Mouse (Mus musculus) heart, embryonic 13.5 days (tissue): ENCODE measurements at regions not wholly inside any gene's neighbourhood (a gene's known extent, or its start where the extent isn't known, plus 50 kb on each side); places are given as distances from the start of the nearest gene placed in this dataset.

Experiments
- ATAC-seq: fragments of 200-750 bp; cut with Nextera tagmentation; 2 replicates; pipeline ENCODE4 v1.8.0; 2017; ENCODE audit warnings: moderate TSS enrichment; ENCODE audit not compliant: insufficient number of reproducible peaks, low FRiP score, low TSS enrichment; ENCODE audit errors: extremely low read depth
- H3K27ac ChIP-seq: fragments of 300-500 bp; sonication (generic); replicated peaks from 2 replicates; pipeline ENCODE4 v1.5.1; 2015; ENCODE audit warnings: moderate library complexity, mild to moderate bottlenecking, inconsistent platforms
- H3K27me3 ChIP-seq: fragments of 300-500 bp; sonication (generic); replicated peaks from 2 replicates; pipeline ENCODE4 v1.6.1; 2015; ENCODE audit warnings: mild to moderate bottlenecking, inconsistent platforms
- H3K36me3 ChIP-seq: fragments of 300-500 bp; sonication (generic); 2 replicates; pipeline ENCODE4 v1.6.1; 2015; ENCODE audit warnings: mild to moderate bottlenecking, inconsistent platforms
- H3K4me1 ChIP-seq: fragments of 300-500 bp; sonication (generic); 2 replicates; pipeline ENCODE4 v1.6.1; 2015; ENCODE audit warnings: inconsistent platforms
- H3K4me2 ChIP-seq: fragments of 300-500 bp; sonication (generic); 2 replicates; pipeline ENCODE4 v1.6.1; 2015; ENCODE audit warnings: inconsistent platforms, mild to moderate bottlenecking, moderate library complexity
- H3K4me3 ChIP-seq: fragments of 300-500 bp; sonication (generic); 2 replicates; pipeline ENCODE4 v1.5.1; 2015; ENCODE audit warnings: moderate library complexity, mild to moderate bottlenecking, inconsistent platforms
- H3K9ac ChIP-seq: fragments of 300-500 bp; sonication (generic); 2 replicates; pipeline ENCODE4 v1.6.1; 2015; ENCODE audit warnings: inconsistent platforms, mild to moderate bottlenecking, moderate library complexity
- H3K9me3 ChIP-seq: fragments of 300-500 bp; sonication (generic); 2 replicates; pipeline ENCODE4 v1.6.1; 2016; ENCODE audit warnings: inconsistent platforms
- WGBS: fragments of 180-500 bp; shearing (Covaris S2); methylation state at CpG from one replicate; pipeline ENCODE4 v1.1.7; 2015; ENCODE audit warnings: mixed read lengths; 5-methylcytosine and 5-hydroxymethylcytosine counted together

- Histone ChIP-seq H3K36me3 (no peaks in the 10 kb centered on the region), H3K9ac (no peak overlapping the region), H3K4me3 (no peak overlapping the region), H3K9me3 (no peaks in the 10 kb centered on the region), H3K27ac (no peak overlapping the region), H3K4me2 (no peak overlapping the region), H3K27me3 (peaks cover 6% of the 10 kb centered on the region; the same call in 1 of the 2 replicates), H3K4me1 (no peaks in the 10 kb centered on the region)
- WGBS = 84% methylated on average over 3 of the region's 3 CpGs
- ATAC-seq = no peak
Measured at GRCm38 (mm10) chr13:72809226-72809625, 180.6 kb downstream of the Irx2 start.

DNA sequence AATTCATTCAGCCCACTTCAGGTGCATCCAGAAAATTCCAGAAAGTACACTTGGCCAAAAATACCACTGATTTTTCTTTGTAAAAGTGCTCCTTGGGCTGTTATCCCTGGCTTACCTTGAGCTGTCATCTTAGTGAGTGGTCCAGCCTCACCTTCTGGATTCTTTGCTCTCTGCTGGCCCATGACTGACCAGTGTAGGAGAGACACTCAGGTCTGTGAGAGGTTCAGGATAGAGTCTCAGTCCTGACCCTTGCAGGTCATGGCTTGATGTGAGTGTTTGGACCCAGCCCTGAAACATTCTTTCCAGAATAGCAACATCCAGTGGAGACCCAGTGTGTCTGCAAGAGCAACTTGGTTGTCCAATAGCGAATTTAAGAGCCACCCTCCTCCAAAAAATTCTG is 182.0 kb downstream of the Irx2 start:
- 56% methylated on average over 1 of the region's 1 CpGs for WGBS
- no peak overlapping the region for H3K27ac ChIP-seq

DNA sequence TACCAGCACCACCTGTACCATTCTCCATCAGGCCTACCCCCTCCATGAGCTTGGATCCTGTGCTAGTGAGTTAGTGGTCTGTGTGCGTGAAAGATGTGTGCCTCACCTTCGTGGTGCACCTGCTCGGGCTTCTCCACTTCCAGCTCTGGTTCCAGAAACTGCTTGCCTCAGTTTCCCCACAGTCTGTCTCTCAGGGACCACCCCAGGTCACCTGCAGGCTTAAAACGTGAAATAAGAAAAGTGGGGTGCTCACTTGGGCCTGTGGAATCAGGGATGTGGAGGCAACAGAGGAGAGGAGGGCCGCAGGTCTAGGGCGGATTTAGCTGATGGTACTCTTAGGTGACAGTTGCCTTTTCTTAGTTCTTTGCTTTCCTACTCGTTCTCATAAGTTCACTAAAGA is 186.0 kb downstream of the Irx2 start:
- WGBS = 51% methylated on average over 7 of the region's 7 CpGs
- Histone ChIP-seq H3K4me2 (no peak overlapping the region), H3K4me1 (peaks cover 9% of the 10 kb centered on the region), H3K27me3 (peaks cover 49% of the 10 kb centered on the region), H3K9me3 (no peaks in the 10 kb centered on the region), H3K4me3 (no peak overlapping the region), H3K36me3 (no peaks in the 10 kb centered on the region), H3K9ac (no peak overlapping the region), H3K27ac (no peak overlapping the region)
- ATAC-seq = no peak

More for the DNA sequence above, 182.0 kb downstream of the Irx2 start:
- H3K9me3 ChIP-seq = no peaks in the 10 kb centered on the region
- H3K4me1 ChIP-seq = no peaks in the 10 kb centered on the region
- H3K27me3 ChIP-seq = peaks cover 19% of the 10 kb centered on the region
- no peak overlapping the region for H3K9ac ChIP-seq
- H3K36me3 ChIP-seq = no peaks in the 10 kb centered on the region
- H3K4me3 ChIP-seq = no peak overlapping the region
- H3K4me2 ChIP-seq = no peak overlapping the region
- ATAC-seq = no peak

DNA sequence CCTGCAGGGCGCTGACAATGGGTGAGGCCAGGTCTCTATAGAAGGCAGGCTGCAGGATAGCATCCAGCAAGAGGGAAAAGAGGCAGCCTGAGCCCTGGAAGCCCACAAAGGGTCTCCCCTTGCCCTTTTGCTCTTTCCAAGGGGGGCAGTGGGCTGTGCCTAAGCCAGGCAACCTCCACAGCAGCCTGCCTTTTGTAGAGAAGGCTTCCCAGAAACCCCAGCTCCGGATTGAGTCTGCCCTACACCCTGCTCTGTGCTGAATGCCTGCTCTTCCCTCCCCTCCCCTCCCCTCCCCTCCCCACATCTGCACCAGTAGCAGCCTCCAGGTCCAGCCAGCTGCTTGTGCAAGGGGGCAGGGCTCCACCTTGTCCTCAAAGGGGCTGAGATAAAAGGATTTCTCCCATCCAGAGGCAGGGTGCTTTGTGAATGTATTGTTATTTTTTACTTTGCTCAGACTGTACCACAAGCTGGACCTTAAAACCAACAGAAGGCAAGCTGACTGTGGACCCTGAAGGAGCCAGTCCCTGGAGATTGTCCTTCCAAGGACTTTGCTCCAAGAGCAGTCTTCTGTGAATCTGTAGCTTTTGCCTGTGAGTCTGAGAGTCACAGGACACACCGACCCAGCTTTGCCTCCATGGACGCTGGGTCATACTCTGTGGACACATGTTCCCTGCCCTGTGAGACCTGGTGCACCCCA is 186.8 kb downstream of the Irx2 start:
- Histone ChIP-seq H3K4me2 (peak overlapping the region; percentile 56; the same call in 1 of the 2 replicates), H3K4me1 (peaks cover 9% of the 10 kb centered on the region), H3K27me3 (peaks cover 50% of the 10 kb centered on the region), H3K4me3 (no peak overlapping the region), H3K9me3 (no peaks in the 10 kb centered on the region), H3K36me3 (no peaks in the 10 kb centered on the region), H3K27ac (no peak overlapping the region), H3K9ac (no peak overlapping the region)
- 15% methylated on average over 3 of the region's 4 CpGs for WGBS
- no peak; the same call in 1 of the 2 replicates for ATAC-seq

- Histone ChIP-seq H3K4me1 (peaks cover 9% of the 10 kb centered on the region), H3K9ac (0 out of 2 replicates have a peak overlapping the region, but pooled peaks have one; percentile 30), H3K36me3 (no peaks in the 10 kb centered on the region), H3K4me3 (peak overlapping the region; percentile 23), H3K27ac (no peak overlapping the region), H3K4me2 (peak overlapping the region; percentile 56), H3K27me3 (peaks cover 52% of the 10 kb centered on the region), H3K9me3 (no peaks in the 10 kb centered on the region)
- WGBS = 11% methylated on average over 18 of the region's 18 CpGs
- no peak for ATAC-seq
Measured at GRCm38 (mm10) chr13:72815933-72816553, 187.4 kb downstream of the Irx2 start.

DNA sequence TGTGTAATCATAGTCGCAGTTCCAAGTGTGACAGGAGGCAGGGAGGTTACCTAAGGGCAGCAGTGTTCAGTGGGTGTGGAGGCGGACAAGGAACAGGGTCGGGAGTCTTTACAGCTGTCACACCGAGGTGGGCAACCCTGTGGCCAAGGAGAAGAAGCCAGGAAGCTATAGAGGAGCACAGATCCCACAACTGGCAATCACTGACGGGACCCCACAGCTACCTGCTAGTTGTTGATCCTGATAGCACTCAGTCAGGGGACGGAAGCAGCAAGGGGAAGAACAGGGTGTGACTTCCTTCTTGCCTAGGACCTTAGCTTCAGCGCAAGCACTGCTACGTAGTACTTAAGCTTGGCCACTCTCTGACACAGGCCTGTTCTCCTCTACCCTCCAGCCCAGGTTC is 188.2 kb downstream of the Irx2 start:
- 15% methylated on average over 8 of the region's 8 CpGs for WGBS
- Histone ChIP-seq H3K9ac (no peak overlapping the region), H3K27me3 (peaks cover 52% of the 10 kb centered on the region), H3K36me3 (no peaks in the 10 kb centered on the region), H3K4me3 (peak overlapping the region; percentile 23), H3K4me1 (peaks cover 9% of the 10 kb centered on the region), H3K27ac (no peak overlapping the region), H3K9me3 (no peaks in the 10 kb centered on the region), H3K4me2 (peak overlapping the region; percentile 56)
- ATAC-seq = no peak

DNA sequence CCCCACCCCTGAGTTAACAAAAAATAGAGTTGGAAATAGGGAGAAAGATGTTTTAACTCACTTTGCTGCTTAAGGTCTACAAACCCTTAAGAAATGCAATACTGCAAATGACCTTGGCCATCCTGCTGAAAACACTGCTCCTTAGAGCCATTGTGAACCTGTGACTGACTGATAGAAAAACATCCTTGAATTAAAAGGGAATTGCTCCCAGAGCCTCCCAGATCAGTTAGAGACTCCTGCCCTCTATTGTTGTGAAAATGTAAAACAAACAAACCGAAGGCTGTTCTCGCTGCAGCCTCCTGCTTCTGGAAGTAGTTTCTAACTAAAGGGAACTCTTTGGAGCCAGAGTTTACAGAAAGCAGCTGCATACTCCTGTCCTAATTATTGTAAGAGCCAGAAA is 188.9 kb downstream of the Irx2 start:
- H3K27me3 ChIP-seq = peaks cover 52% of the 10 kb centered on the region
- H3K4me1 ChIP-seq = peaks cover 9% of the 10 kb centered on the region
- no peak overlapping the region for H3K4me3 ChIP-seq
- no peaks in the 10 kb centered on the region for H3K9me3 ChIP-seq
- WGBS = 28% methylated on average over 2 of the region's 2 CpGs
- H3K4me2 ChIP-seq = no peak overlapping the region
- H3K27ac ChIP-seq = no peak overlapping the region
- no peaks in the 10 kb centered on the region for H3K36me3 ChIP-seq
- no peak overlapping the region for H3K9ac ChIP-seq
- no peak for ATAC-seq

GRCm38 (mm10) chr13:72817930-72818329 is 189.3 kb downstream of the Irx2 start:
- Histone ChIP-seq H3K9me3 (no peaks in the 10 kb centered on the region), H3K36me3 (no peaks in the 10 kb centered on the region), H3K4me1 (peaks cover 9% of the 10 kb centered on the region), H3K27ac (no peak overlapping the region), H3K4me2 (no peak overlapping the region), H3K9ac (no peak overlapping the region), H3K4me3 (no peak overlapping the region), H3K27me3 (peaks cover 52% of the 10 kb centered on the region)
- 13% methylated on average over 6 of the region's 6 CpGs for WGBS
- ATAC-seq = no peak

DNA sequence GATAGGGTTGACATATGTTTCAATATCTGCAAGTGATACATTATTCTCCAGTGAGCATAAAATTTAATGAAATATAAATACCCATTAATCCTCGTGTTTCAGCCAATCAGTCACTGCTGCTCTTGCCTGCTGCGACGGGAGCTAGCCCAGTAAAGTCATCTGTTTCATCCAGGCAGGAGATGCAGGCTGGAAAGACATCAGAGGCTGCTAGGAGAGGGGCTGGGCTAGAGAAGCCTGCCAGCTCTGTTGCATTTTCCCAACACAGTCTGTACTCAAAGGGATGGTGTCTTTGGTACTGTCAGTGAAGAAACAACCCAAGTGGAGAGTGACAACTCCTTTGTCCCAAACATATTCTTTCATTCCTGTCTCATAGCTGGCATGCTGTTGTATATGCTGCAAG is 198.0 kb downstream of the Irx2 start:
- 49% methylated on average over 3 of the region's 3 CpGs for WGBS
- Histone ChIP-seq H3K9me3 (no peaks in the 10 kb centered on the region), H3K36me3 (no peaks in the 10 kb centered on the region), H3K27me3 (peaks cover 10% of the 10 kb centered on the region), H3K9ac (no peak overlapping the region), H3K4me2 (no peak overlapping the region), H3K4me1 (no peaks in the 10 kb centered on the region), H3K27ac (no peak overlapping the region), H3K4me3 (no peak overlapping the region)
- ATAC-seq = no peak

DNA sequence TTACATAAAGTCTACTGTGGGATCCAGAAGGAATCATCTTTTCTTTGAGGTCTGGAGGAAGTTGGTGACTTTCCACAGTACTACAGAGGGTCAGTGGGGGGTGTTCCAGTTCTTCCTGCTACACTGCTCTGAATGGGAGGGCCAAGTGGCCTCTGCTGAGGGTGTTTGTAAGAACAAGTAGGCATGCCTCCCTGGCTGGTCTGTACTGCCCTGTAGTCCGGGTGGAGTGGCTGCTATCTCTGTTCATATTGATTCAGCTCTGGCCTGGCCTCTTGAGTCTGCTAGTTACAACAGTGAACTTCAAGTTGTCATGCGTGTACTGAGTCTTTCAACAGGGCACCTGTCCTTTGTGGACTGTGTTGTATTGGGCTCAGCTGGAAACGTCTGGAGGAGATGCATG is 200.7 kb downstream of the Irx2 start:
- Histone ChIP-seq H3K27ac (no peak overlapping the region), H3K4me2 (no peak overlapping the region), H3K27me3 (peaks cover 10% of the 10 kb centered on the region), H3K36me3 (no peaks in the 10 kb centered on the region), H3K9me3 (no peaks in the 10 kb centered on the region), H3K4me3 (no peak overlapping the region), H3K9ac (no peak overlapping the region), H3K4me1 (no peaks in the 10 kb centered on the region)
- 50% methylated on average over 3 of the region's 3 CpGs for WGBS
- no peak for ATAC-seq

- no peaks in the 10 kb centered on the region; the same call in 1 of the 2 replicates for H3K27me3 ChIP-seq
- no peak overlapping the region for H3K4me3 ChIP-seq
- no peaks in the 10 kb centered on the region for H3K36me3 ChIP-seq
- H3K4me2 ChIP-seq = no peak overlapping the region
- H3K9ac ChIP-seq = no peak overlapping the region
- no peaks in the 10 kb centered on the region for H3K4me1 ChIP-seq
- no peak overlapping the region for H3K27ac ChIP-seq
- WGBS = 58% methylated on average over 2 of the region's 2 CpGs
- H3K9me3 ChIP-seq = no peaks in the 10 kb centered on the region
- ATAC-seq = no peak
Measured at GRCm38 (mm10) chr13:72833326-72833725, 204.7 kb downstream of the Irx2 start.

DNA sequence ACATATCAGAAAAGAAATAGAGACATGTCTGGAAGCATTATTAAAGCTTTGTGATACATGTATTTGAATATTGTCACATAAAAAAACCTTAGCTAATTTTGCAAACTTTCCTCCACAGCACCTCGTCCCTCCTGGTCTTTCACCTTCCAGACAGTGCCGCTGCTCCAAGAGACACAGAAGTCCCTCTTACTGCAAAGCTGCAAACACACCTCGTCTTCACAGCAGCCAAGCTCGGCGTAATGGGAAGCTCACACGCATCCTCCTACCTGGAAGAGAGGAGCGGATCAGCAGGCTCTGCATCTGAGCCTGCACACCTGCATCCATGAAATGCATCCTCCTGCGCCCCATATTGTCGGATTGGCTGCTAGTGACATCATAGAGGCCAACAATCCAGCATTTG is 208.4 kb downstream of the Irx2 start:
- Histone ChIP-seq H3K4me1 (no peaks in the 10 kb centered on the region), H3K9ac (no peak overlapping the region), H3K36me3 (no peaks in the 10 kb centered on the region), H3K9me3 (no peaks in the 10 kb centered on the region), H3K4me2 (no peak overlapping the region), H3K4me3 (no peak overlapping the region), H3K27me3 (no peaks in the 10 kb centered on the region; the same call in 1 of the 2 replicates), H3K27ac (no peak overlapping the region)
- 76% methylated on average over 9 of the region's 9 CpGs for WGBS
- no peak for ATAC-seq
